Mouse (Mus musculus) brain, embryonic 14.5 days (tissue): ENCODE results near the gene Rnf185. TPM values are rescaled to one million over a fixed set of nuclear protein-coding genes. Genes with fewer than 3 reads are reported as not detected.

Experiments
- DNase-seq: peaks from one replicate; pipeline ENCODE4 v3.0.0-alpha.2; 2011; ENCODE audit warnings: low read depth
- CTCF ChIP-seq: fragments of 200-500 bp; IDR thresholded peaks from 2 replicates; pipeline ENCODE4 v1.5.1; 2012; ENCODE audit warnings: inconsistent platforms, mild to moderate bottlenecking, moderate library complexity, borderline replicate concordance; ENCODE audit not compliant: insufficient read depth, insufficient read length; ENCODE audit errors: extremely low read depth
- POLR2A ChIP-seq: fragments of 200-500 bp; IDR thresholded peaks from 2 replicates; pipeline ENCODE4 v1.6.1; 2012; ENCODE audit warnings: mild to moderate bottlenecking, inconsistent platforms, borderline replicate concordance; ENCODE audit not compliant: poor library complexity, insufficient read depth, insufficient read length, severe bottlenecking; ENCODE audit errors: extremely low read depth
- polyA plus RNA-seq: library from polyadenylated mRNA; depleted of rRNA; stranded (reverse); fragments of >200 nt; gene quantifications from 2 replicates; pipeline ENCODE4 v1.2.3, GENCODE M21; 2012

Gene Rnf185
- polyA plus RNA-seq, 1 experiment, result 46.9 TPM

- DNase-seq, result no peak
- no peak for TF ChIP-seq CTCF
Observed at GRCm38 (mm10) chr11:3443091-3443490, 9.1 kb downstream of the Rnf185 start.

GRCm38 (mm10) chr11:3442677-3443076 lies 9.5 kb downstream of the Rnf185 start:
- DNase-seq, result no peak
- no peak for TF ChIP-seq CTCF
- no peak for TF ChIP-seq POLR2A

DNA sequence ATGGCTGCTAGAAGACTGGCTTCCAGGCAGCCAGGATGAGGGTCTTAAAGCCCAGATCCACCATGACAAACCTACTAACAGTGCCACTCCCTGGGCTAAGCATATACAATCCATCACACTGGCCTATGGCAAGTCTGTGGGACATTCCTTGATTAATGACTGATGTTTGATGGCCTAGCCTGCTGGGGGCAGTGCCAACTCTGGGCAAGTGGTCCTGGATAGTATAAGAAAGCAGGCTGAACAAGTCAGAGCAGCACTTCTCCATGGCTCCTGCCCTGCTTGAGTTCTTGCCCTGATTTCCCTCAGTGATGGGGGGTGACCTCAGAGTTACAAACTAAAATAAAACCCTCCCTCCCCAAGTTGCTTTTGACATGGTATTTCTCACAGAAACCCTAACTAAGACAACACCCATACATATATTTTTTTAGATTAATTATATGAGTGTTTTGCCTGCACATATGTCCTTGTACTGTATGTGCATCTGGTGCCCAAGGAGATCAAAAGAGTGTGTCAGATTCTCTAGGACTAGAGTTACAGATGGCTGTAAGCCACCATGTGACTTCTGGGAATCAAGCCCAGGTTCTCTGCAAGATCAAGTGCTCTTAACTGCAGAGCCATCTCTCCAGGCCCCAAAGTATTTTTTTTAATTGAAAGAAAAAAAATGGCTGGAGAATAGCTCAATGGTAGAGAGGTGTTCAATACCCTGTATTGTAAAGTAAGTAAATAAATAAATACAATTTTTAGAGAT lies 10.3 kb downstream of the Rnf185 start:
- DNase-seq, result peak; percentile 91
- TF ChIP-seq CTCF (no peak), POLR2A (no peak)

- no peak for DNase-seq
- TF ChIP-seq CTCF, result no peak
- TF ChIP-seq POLR2A, result no peak
Observed at GRCm38 (mm10) chr11:3437621-3438020, 14.5 kb downstream of the Rnf185 start.

DNA sequence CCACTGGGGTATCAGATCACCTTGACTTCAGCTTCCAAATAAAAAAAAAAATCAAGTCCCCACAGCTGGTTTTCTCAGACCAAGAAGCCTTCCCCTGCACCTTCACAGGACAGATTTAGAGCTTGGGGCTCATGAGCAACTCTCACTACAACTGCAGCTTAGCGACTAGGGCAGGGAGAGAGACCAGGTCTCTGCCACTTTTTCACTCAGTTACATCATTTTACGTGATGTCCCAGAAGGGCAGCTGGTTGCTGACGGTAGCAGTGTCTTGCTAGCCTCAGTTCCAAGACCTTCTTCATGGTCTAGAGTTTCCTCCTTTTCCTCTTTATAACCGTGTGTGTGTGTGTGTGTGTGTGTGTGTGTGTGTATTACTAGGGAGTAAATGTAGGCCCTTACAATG lies 18.4 kb downstream of the Rnf185 start:
- TF ChIP-seq POLR2A (no peak), CTCF (no peak)
- DNase-seq, result no peak

DNA sequence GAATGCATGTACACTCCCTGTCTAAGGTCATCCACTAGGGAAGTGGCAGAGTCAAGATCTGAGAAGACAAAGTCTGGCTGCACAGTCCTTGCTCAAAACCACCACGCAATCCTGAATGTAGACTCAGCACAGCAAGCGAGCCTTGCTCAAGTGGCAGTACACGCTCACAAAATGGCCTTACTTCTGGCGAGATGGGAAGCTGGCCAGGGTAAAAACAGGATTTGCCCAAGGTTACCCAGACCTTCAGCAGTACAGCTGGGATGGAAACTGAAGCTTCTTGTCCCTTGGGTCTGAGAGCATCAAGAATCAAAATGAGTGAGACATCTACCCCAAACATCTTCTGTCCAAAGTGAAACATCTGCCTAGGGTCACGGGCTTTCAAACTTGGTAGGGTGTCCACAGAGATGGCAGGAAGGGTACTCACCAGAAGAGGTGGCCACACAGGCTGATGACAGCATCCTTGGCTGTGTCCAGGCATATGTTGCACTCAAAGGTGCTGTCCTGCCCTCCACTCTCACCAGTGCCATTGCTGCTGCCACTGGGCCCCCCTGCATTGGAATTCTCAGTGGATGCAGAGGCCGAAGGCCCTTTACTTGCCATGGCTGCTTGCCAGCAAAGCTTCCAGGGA lies 20.1 kb downstream of the Rnf185 start:
- TF ChIP-seq POLR2A, result no peak
- no peak for TF ChIP-seq CTCF
- DNase-seq, result no peak

DNA sequence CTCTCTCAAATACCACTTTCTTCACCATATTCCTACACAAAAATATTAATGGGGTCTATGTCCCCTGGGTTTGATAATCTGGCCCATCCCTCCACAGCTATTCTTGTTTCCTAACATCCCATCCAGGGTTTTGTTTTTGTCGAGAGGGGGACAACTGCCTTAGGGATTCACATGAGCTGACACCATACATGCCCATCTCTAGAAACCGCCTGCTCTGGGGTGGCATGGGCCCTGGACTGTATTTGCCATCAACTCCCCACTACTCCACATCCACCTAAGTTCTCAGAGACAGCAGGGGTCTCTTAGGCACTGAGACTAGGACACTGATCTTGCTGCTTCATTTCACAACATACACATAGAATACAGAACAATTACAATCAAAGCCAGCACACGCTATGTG lies 20.6 kb downstream of the Rnf185 start:
- TF ChIP-seq POLR2A, result no peak
- no peak for TF ChIP-seq CTCF

DNA sequence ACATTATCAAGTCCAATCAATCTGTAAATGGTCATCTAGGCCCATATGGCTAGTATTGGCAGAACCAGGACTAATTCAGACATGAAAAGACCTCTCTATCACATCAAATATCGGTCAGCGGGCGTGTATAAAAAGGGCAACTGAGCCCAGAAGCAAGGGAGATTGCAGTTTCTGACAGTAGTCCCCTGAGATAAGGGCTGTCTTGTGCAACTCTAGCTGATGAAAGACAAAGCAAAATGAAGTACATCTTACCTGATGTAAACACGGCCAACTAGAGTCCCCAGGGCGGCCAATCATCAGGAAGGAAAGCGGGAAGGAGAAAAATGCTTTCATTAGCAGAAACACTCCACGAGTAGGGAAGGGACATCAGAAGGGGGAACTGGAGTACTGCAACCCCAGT lies 23.5 kb downstream of the Rnf185 start:
- DNase-seq, result no peak
- TF ChIP-seq POLR2A (no peak), CTCF (no peak)

More for the DNA sequence above, 20.6 kb downstream of the Rnf185 start:
- DNase-seq, result no peak

DNA sequence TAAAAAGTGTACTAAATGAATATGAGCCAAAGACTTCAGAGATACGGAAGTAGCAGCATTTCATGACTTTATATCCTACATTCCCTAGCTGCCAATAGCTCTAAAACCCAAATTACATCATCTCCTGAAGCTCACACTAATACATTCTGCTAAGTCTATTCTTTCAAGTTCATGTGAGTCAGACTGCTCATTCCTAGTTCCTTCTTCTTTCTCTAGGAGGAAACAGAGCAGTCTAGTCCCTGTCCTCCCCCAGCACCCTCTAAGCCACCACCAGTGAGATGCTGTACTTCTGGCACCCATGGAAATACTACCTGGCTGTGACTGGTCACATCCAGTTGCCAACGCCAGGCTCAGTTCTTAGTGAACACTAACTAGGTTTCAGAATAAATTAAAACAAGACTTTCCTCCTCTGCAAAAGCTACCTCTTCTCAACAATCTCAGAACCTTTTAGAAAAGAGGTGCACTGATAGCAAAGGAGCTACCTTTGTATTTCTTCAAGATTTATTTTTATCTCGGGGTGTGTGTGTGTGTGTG lies 24.4 kb downstream of the Rnf185 start:
- TF ChIP-seq CTCF (no peak), POLR2A (no peak)
- DNase-seq, result no peak

DNA sequence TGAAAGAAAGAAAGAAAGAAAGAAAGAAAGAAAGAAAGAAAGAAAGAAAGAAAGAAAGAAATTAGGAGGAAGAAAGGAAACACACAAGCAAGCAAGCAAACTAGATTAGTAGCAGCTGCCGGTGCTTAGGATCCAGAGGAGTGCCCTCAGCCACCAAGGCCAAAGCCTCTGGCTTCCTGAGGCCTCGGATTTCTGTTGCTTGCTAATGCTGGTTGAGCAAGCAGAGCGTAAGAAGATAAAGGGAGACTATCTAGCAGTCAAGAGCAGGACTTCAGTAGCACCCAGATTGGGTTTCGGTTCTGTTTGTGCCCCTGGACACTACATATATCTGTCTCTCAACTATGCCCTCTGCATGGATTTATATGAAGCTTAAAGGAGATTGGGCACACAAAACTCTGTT lies 29.9 kb downstream of the Rnf185 start:
- DNase-seq, result no peak
- TF ChIP-seq CTCF (no peak), POLR2A (no peak)

DNA sequence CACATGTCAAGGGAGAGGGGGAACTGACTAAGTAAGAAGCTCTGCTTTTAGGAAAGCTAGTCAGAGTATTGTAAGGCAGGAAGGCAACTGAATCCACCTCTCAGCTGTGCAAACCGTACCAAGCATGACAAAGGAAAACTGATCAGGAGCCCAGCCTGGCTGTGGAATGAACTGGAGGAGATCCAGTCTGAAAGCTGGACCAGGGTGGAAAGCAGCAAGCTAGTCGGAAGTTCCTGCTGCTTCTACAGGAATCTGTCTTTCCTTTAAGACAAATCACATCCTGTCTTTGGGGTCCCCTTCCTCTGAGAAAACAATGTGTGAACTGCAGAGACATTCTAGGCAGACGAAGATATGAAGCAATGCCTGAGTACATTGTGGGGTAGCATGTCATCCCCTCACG lies 33.4 kb downstream of the Rnf185 start:
- TF ChIP-seq CTCF (no peak), POLR2A (no peak)
- DNase-seq, result no peak

GRCm38 (mm10) chr11:3417795-3418194 lies 34.4 kb downstream of the Rnf185 start:
- DNase-seq, result no peak
- TF ChIP-seq POLR2A (no peak), CTCF (no peak)

DNA sequence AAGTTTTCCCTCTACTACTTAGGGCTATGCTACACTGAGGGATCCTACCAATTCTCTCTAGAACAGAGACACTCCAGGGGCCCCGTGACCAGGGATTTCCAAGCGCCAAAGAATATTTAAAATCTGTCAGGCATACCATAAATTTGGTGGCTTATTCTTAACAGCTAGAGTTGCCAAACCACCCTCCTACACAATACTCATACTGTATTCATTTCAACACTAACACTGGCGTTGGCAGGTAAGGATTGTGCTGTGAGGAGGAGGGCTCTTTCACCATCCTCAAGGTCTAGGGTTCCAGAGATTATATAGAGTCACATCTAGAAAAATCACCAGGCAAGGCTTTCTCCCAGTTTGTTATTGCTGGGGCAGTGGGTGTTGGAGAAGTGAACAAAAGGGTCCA lies 35.8 kb downstream of the Rnf185 start:
- DNase-seq, result no peak
- TF ChIP-seq CTCF (no peak), POLR2A (no peak)

- DNase-seq, result no peak
- no peak for TF ChIP-seq POLR2A
- no peak for TF ChIP-seq CTCF
Observed at GRCm38 (mm10) chr11:3412111-3412510, 40.1 kb downstream of the Rnf185 start.

DNA sequence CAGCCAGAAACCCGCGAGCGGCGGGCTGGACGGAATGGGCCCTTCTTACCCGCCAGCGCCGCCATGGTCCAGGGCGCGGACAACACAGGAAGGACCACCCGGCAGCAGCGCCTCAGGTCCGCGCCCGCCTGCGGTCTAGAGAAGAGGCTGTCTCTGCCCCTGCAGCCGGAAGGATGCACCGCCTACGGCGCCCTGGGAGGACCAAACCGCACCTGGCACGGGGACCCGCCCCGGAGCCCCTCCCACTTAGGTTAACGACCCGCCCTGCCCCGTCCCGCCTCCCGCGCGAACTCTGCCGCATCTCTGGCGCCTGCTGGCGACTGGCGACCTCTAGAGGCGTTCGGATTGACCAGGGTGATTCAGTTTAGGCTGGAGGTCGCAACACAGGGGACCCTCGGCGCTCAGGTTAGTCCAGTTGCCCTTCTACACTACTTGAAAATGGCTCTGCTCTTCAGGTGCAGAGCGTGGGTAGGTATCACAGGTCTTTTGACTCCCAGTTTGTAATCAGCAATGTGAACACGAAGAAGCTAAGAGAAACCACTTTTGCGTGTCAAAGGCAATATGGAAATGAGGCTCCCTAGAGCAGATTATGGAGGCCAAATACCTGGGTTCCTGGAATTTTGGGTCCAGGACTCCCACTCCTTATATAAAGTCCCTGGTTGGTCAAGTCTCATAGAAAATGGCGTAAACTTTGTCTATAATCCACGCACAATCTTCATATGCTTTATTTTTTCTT lies 43.0 kb downstream of the Rnf185 start, which contains the start of gene Limk2:
TSS of gene Limk2 (minus strand) at position 193 of the 736 bp plus-strand sequence.
- TF ChIP-seq POLR2A, result peak; percentile 34; the same call in 1 of the 2 replicates
- TF ChIP-seq CTCF, result peak; percentile 73
- peak; percentile 91 for DNase-seq
